13 mouse cellular contexts compared by ENCODE assay signal in genomic region chr3:121604081-121604480, GRCm38 (mm10).
A peak's percentile ranks its signal among the peaks of the same experiment; 100 is the strongest.
DNase-seq lines count a peak whose midpoint lies in the region; ATAC-seq and TF ChIP-seq lines count a peak whose summit lies in the region.
"Had no signal": no experiment of that assay in that cellular context is flagged by ENCODE, and none has a peak within 500 bp of the region (broad histone marks: within the 10 kb centered on the region; RNA-seq: fewer than 3 reads in every experiment).

No protein-coding gene starts in this region.

- H3K36me3 ChIP-seq in intestine, embryonic 14.5 days (ENCODE audit: control insufficient read depth, insufficient read depth, low read length), result no peaks in the 10 kb centered on the region
- no peaks in the 10 kb centered on the region for H3K36me3 ChIP-seq in intestine, postnatal 0 days (ENCODE audit: control insufficient read depth, insufficient read depth)
- H3K36me3 ChIP-seq in heart, embryonic 10.5 days, result no peaks in the 10 kb centered on the region
- H3K36me3 ChIP-seq: liver, embryonic 13.5 days; midbrain, embryonic 13.5 days; neural tube, embryonic 15.5 days had no signal

- CTCF ChIA-PET in Patski (lab: Charles Lee), result interaction anchor here (1.0 to 2.0 kb wide), 6 partner anchors 13 to 133 kb away, joined by 3 to 8 read pairs (median 4); partner anchors contain the start of gene F3

- POLR2A ChIA-PET in Patski (lab: Charles Lee), result interaction anchor here (0.9 to 1.9 kb wide), 2 partner anchors 11 to 121 kb away, joined by 3 to 5 read pairs; no protein-coding TSS in a partner anchor

- no peak overlapping the region for H3K4me2 ChIP-seq in intestine, embryonic 14.5 days (ENCODE audit: low read length)
- no peak overlapping the region for H3K4me2 ChIP-seq in intestine, postnatal 0 days (replicated peaks; ENCODE audit: low read depth)
- H3K4me2 ChIP-seq: liver, embryonic 13.5 days; midbrain, embryonic 13.5 days; neural tube, embryonic 15.5 days had no signal

- DNase-seq in adrenal gland, adult (ENCODE audit: inconsistent age in 2 of 2, low spot score in 1 of 2), result peak; percentile 65 to 82
- DNase-seq in adrenal gland, adult 18-20 months (ENCODE audit: low spot score in 2 of 2), result no peak
- DNase-seq in intestine, embryonic 14.5 days (ENCODE audit: low spot score), result no peak
- DNase-seq in Patski (ENCODE audit: low read depth, low spot score), result peak; percentile 79
- DNase-seq in layer of hippocampus, adult 2 months (ENCODE audit: low spot score in 2 of 2), result peak; percentile 18 to 25
- DNase-seq in ovary, postnatal 10 days (ENCODE audit: low spot score), result no peak
- DNase-seq in heart, embryonic 10.5 days (ENCODE audit: low spot score), result no peak
- DNase-seq: liver, embryonic 13.5 days; spleen, adult 18-20 months; thymus, postnatal 25 days had no signal

- in situ Hi-C loops in Patski (cut with MboI; ENCODE audit: low pct_unique_long_range_greater_than_20kb), result no loop called here

- no peak overlapping the region for H3K4me3 ChIP-seq in intestine, embryonic 14.5 days (ENCODE audit: low read depth, low read length)
- no peak overlapping the region for H3K4me3 ChIP-seq in intestine, postnatal 0 days (ENCODE audit: low read depth, low read length)
- H3K4me3 ChIP-seq in layer of hippocampus, adult 2 months, result no peak overlapping the region
- no peak overlapping the region for H3K4me3 ChIP-seq in heart, embryonic 10.5 days
- H3K4me3 ChIP-seq: liver, embryonic 13.5 days; midbrain, embryonic 13.5 days; neural tube, embryonic 15.5 days had no signal

- ATAC-seq in intestine, embryonic 14.5 days (replicated peaks; ENCODE audit: low FRiP score, low TSS enrichment, low read depth), result no peak
- ATAC-seq in intestine, postnatal 0 days, result no peak
- ATAC-seq in Patski, result peak; percentile 63
- ATAC-seq: midbrain, embryonic 13.5 days had no signal

- H3K4me1 ChIP-seq in intestine, embryonic 14.5 days (replicated peaks; ENCODE audit: control insufficient read depth, insufficient read depth, low read length), result peaks cover 28% of the 10 kb centered on the region
- H3K4me1 ChIP-seq in intestine, postnatal 0 days (replicated peaks; ENCODE audit: control insufficient read depth, insufficient read depth, low read length), result peaks cover 7% of the 10 kb centered on the region
- H3K4me1 ChIP-seq in heart, embryonic 10.5 days, result peaks cover 14% of the 10 kb centered on the region
- H3K4me1 ChIP-seq: liver, embryonic 13.5 days had no signal

- no peak overlapping the region for H3K9ac ChIP-seq in intestine, embryonic 14.5 days (ENCODE audit: low read length)
- H3K9ac ChIP-seq in intestine, postnatal 0 days (ENCODE audit: low read depth, low read length), result no peak overlapping the region
- H3K9ac ChIP-seq: liver, embryonic 13.5 days; midbrain, embryonic 13.5 days; neural tube, embryonic 15.5 days had no signal

- H3K27me3 ChIP-seq in intestine, embryonic 14.5 days (replicated peaks; ENCODE audit: control insufficient read depth, insufficient read depth, low read length), result no peaks in the 10 kb centered on the region
- H3K27me3 ChIP-seq in intestine, postnatal 0 days (replicated peaks; ENCODE audit: control insufficient read depth, insufficient read depth, low read length), result 0 out of 2 replicates have a peak, but pooled peaks cover 4% of the 10 kb centered on the region
- no peaks in the 10 kb centered on the region for H3K27me3 ChIP-seq in Patski
- H3K27me3 ChIP-seq in heart, embryonic 10.5 days (ENCODE audit: insufficient read depth, poor library complexity, severe bottlenecking), result no peaks in the 10 kb centered on the region
- H3K27me3 ChIP-seq: liver, embryonic 13.5 days; midbrain, embryonic 13.5 days; neural tube, embryonic 15.5 days had no signal

- WGBS in intestine, embryonic 14.5 days, result 79% methylated on average over 9 of the region's 9 CpGs
- WGBS in intestine, postnatal 0 days, result 84% methylated on average over 9 of the region's 9 CpGs
- 87% methylated on average over 9 of the region's 9 CpGs for WGBS in heart, embryonic 10.5 days

- no peak for TF ChIP-seq CTCF in intestine, postnatal 0 days (IDR thresholded peaks at IDR 0.05; ENCODE audit: low read depth)
- no peak for TF ChIP-seq CTCF in Patski (IDR thresholded peaks at IDR 0.05)
- no peak for TF ChIP-seq CTCF in layer of hippocampus, adult 2 months (conservative IDR thresholded peaks at IDR 0.05)

- 0 out of 2 replicates have a peak overlapping the region, but pooled peaks have one; percentile 34 for H3K27ac ChIP-seq in intestine, embryonic 14.5 days (ENCODE audit: low read depth)
- no peak overlapping the region for H3K27ac ChIP-seq in intestine, postnatal 0 days (ENCODE audit: low read depth, low read length)
- no peak overlapping the region for H3K27ac ChIP-seq in layer of hippocampus, adult 2 months
- no peak overlapping the region for H3K27ac ChIP-seq in heart, embryonic 10.5 days
- H3K27ac ChIP-seq: liver, embryonic 13.5 days; midbrain, embryonic 13.5 days; neural tube, embryonic 15.5 days had no signal

- no peaks in the 10 kb centered on the region for H3K9me3 ChIP-seq in intestine, embryonic 14.5 days (ENCODE audit: control insufficient read depth, low read length)
- H3K9me3 ChIP-seq in intestine, postnatal 0 days (ENCODE audit: control insufficient read depth), result no peaks in the 10 kb centered on the region
- no peaks in the 10 kb centered on the region for H3K9me3 ChIP-seq in heart, embryonic 10.5 days
- H3K9me3 ChIP-seq: liver, embryonic 13.5 days; midbrain, embryonic 13.5 days; neural tube, embryonic 15.5 days had no signal

Comparison
In these comparisons a context has a peak if more than half of its experiments do, and no peak if none do; other contexts are left out.
1. DNase-seq: peak in adrenal gland, adult (2 of 2), Patski (single experiment) and layer of hippocampus, adult 2 months (2 of 2); none in adrenal gland, adult 18-20 months (0 of 2), intestine, embryonic 14.5 days (single experiment), ovary, postnatal 10 days (single experiment) and heart, embryonic 10.5 days (single experiment).